Mouse (Mus musculus) right cerebral cortex, postnatal 14 days (tissue): ENCODE results near the gene Rgp1.
"Not testable (repeated sequence)": the region's sequence is repeated elsewhere in the genome, so short reads cannot be mapped to it uniquely, and the experiment has no call there.

Experiments used
- DNase-seq: peaks from one replicate; pipeline ENCODE4 v3.0.0; 2022

The Rgp1 gene

DNA sequence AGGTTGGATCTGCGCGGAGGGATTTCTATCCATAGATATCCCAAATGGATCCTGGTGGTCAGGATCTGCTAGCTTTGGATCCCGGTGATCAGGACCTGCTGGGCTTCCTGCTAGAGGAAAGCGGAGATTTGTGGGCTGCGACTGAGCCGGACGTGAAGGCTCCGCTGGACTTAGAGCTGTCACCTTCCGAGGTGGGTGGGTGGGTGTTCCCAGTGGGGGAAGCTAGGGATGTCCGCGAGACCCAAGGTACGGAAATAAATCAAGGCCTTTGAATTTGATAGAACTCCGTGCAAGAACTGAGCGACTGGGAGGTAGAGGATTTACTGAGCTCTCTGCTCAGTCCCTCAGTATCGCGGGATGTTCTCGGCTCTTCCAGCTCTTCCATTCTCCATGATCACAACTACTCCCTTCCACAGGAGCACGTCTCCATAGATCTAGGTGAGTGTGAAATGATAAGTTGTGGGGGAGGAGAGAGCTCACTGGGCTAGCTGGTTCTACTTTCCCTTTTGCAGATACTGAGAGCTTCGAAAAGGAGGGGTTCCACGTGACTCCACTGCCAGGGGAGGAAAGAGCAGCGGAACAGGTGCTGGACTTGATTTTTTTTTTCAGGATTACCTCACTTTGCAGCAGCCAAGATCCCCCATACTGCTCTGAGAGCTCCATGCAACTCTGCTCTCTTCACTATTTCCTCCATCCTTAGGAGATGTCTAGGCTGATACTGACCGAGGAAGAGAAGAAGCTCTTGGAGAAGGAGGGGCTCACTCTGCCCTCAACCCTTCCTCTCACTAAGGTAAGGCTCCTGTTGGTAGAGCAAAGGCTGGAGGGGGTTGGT is 15.5 kb upstream of the Rgp1 start:
- no peak for DNase-seq

DNA sequence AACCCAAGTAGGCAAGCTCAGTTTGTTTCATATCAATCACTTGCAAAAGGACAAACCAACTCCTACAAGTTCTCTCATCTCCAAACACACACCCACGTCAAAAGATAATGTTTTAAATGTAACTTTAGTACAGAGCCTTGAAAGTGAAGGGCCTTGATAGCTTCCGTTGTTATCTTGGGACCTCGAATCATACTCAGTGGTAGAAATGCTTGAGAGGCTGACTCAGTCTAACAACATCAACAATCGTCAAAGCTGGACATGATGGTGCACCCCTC is 15.0 kb upstream of the Rgp1 start:
- no peak for DNase-seq

DNA sequence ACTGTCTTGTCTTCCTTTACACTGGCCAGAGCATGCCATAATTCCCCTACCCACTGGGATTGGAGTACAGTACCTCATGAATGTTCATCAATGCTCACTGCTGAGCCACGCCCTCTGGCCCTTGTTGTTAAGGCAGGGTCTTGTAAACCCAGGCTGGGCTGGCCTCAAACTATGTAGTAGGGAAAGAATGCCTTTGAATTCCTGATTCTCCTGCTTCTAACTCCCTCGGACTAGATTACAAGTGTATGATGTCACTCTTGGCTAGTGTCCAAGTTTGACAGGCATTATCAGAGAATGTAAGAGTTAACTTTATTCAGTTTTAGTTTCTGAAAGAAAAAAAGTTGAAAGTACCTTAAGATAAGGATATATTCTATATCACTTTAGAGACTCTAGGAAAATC is 14.3 kb upstream of the Rgp1 start:
- DNase-seq, result no peak

DNA sequence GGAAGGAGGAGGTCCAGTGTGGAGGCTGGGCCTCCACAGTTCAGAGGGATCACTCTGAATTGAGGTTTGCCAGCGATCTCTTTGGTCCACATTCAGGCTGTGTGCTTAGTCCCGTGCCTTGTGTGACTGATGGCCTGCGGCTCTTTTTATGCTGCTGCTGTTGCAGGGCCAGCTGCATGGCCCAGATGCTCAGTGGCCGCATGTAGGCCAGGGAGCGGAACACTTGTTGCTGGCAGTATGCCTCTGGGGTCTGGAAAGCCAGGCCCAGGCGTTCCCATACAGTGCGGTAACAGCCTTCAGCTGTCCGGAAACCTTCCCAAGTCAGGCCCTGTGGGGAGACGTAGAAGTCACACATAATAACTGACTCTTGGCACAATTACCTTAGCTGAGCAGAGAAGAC is 11.4 kb upstream of the Rgp1 start:
- DNase-seq, result no peak

DNA sequence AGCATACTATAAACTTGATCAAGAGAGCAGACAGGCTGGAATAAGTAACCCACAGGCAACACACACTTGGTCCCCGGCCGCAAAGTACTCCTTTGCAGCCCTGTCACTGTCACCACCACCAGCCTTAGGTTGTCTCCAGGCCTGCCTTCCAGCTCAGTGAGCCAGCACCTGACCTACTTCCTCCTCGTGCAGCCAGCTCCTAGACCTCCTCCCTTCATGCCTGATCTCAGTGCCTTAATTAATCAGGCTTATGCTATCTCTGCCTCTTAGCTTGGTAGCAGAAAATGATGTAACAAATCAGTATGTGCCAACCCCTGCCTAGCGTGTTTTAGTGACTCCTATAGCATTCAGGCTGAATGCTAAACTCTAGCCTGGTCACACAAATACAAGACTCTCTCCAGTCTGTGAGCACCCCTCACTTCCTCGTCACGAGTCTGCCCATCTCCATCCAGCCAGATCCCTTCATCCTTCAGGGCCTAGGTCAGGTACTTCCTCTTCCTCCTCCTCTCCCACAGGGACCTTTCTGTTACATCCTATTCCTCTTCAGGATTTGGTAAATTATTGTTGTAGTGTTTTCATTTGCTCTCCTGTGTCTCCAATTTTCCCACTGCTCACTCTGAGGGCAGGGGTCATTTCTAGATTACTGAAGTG is 7.0 kb upstream of the Rgp1 start:
- no peak for DNase-seq

DNA sequence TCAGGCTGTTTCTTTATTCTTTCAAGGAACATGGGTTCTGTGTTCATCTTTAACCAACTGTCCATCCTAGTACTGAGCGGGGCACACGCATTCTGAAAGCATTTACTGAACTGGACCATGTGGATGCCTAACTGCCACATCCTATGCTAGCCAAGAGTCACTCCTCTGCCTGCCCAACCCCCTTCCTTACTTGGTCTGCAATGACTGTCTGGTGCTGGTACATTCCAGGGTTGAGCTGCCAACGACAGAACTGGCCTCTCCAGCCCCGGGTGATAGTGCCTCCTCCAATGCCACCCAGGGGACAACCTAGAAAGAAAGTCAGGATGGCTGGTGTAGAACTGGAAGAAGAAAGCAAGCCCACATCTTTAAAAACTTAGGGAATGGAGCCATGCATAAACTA is 5.0 kb upstream of the Rgp1 start:
- DNase-seq, result no peak

DNA sequence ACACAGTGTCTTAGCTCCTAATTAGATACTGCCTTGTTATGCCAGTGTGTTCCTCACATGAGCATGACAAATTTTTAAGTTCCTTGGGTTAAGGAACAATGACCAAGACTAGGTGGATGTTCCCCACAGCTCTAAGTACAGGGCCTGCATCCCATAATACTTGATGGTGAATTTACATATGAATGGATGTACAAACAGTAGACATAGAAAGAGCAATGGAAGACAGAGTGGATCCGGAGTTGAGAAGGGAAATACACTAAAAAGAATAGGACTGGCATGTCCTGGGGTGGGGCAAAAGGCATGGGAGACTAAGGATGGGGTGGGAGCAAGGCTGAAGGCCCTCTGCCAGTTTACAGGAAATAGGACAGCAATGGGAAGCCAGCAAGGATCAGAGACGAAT is 3.2 kb upstream of the Rgp1 start:
- no peak for DNase-seq

DNA sequence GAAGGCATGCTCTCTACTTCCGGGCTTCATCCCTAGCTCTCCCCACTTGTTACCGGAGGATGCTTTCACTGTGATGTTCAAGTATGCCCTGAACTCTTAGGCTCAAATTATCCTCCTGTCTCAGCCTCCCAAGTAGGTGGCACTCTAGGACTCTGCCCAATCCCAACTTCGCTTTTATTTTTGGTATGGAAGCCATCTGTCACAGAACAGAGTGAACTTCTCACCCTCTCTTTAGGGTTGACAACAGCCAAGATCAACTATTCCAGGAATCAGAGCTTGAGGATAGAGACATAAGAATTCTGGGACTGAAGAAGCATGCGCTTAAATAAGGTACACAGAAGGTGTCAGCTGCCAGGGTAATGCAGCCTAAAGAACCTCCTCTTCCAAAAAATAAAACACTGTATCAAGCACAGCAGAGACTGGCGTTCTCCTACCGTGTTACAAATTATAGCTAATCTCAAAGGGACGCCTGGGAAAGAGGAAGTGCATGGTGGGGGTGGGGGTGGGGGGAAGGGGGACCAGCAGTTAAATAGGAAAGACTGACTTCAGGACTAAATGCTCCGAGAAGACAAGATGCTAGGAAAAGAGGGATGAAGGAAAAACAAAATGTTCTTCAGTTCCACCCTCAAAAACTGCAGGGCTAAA is 1.2 kb upstream of the Rgp1 start:
- no peak for DNase-seq

DNA sequence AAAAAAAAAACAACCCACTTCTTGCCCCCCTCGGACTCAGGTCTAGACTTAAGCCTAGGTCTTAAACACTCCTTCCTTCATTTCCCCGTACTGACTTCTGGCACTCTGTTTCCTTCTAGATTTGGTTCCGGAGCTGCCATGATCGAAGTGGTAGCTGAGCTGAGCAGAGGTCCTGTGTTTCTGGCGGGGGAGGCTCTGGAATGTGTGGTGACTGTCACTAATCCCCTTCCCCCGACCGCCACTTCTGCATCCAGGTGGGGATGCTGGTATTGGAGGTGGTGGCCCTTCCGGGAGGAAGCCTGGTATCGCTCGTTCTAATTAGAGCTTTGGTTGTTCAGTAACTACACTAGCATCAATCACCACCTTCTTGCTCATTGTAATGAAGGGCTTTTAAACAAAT is 741 bp downstream of the Rgp1 start:
- DNase-seq, result no peak

DNA sequence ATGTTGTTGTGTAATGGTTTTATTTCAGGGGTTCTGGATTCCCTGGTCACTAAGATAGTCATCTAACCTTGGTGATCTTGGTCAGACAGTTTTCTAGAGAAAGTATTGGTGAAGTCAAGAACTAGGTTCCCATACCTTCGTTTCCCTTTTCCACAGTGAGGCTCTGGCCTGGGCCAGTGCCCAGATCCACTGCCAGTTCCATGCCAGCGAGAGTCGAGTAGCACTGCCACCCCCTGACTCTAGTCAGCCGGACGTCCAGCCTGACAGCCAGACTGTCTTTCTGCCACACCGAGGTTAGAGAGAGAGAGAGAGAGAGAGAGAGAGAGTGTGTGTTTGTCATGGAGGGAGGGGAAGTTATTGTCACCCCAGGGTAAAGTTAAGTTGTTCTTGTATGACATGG is 1.2 kb downstream of the Rgp1 start:
- DNase-seq, result no peak

DNA sequence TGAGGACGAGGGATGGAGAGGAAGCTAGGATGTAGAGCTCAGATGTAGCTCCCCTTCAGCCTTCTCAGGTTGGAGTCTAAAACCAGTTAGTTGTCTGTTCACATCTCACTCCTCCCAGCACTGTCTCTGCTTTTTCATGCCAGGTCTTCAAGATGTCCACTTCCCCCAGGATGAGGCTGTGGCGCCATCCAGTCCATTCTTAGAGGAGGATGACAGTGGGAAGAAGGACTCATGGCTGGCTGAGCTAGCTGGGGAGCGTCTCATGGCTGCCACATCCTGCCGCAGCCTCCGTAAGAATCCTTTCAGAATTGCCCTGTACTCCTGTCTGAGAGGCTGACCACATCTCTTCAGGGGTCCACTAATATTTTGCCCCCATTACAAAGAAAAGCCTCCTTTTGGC is 2.2 kb downstream of the Rgp1 start:
- no peak for DNase-seq

DNA sequence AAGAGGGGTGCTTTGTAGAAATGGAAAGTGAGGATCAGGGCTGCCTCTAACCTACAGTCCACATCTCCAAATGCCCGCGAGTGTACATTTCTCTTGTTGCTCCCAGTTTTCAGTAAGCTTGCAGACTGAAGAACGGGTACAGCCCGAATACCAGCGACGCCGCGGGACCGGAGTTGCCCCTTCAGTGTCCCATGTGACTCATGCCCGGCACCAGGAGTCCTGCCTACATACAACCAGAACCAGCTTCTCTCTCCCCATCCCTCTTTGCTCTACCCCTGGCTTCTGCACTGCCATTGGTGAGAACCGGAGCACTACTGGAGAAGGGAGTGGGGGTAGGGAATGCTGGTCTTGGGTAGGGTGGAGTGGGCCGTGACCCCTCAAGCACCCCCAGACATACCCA is 2.9 kb downstream of the Rgp1 start:
- DNase-seq, result no peak

DNA sequence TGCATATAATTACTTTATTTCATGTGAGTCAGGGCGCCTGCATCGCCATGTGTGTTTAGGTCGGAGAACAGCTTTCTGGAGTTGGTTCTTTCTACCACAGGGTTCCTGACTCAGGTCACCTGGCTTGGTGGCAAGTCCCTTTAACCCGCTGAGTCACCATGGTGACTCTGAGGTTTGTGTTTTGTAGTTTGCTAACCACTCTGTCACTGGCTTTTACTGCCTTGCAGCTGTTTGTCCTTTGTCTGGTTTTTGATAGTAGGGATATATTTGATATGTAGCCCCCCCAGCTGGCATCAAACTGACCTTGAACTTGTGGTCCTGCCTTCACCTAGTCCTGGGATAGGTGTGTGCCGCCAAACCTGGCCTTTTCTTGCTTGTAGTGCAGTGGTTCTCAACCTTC is 3.7 kb downstream of the Rgp1 start:
- no peak for DNase-seq

DNA sequence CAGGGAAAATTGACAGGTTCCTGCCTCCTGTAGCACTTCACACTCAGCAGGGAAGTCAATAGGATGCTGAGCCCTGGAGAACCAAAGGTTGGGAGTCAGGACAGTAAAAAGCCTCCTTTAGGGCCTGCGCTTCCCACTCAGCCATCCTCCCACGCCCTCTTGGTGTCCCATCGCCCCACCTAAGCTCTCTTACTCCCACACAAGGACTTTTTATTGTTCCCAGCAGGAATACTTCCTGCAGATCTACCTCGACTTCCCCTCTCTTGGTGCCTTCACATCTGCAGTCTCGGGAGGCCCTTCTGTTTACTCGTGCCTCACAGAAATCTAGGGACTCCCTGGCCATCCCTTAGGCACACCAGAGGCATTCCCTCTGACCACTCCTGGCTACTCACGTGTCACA is 4.9 kb downstream of the Rgp1 start:
- DNase-seq, result no peak

DNA sequence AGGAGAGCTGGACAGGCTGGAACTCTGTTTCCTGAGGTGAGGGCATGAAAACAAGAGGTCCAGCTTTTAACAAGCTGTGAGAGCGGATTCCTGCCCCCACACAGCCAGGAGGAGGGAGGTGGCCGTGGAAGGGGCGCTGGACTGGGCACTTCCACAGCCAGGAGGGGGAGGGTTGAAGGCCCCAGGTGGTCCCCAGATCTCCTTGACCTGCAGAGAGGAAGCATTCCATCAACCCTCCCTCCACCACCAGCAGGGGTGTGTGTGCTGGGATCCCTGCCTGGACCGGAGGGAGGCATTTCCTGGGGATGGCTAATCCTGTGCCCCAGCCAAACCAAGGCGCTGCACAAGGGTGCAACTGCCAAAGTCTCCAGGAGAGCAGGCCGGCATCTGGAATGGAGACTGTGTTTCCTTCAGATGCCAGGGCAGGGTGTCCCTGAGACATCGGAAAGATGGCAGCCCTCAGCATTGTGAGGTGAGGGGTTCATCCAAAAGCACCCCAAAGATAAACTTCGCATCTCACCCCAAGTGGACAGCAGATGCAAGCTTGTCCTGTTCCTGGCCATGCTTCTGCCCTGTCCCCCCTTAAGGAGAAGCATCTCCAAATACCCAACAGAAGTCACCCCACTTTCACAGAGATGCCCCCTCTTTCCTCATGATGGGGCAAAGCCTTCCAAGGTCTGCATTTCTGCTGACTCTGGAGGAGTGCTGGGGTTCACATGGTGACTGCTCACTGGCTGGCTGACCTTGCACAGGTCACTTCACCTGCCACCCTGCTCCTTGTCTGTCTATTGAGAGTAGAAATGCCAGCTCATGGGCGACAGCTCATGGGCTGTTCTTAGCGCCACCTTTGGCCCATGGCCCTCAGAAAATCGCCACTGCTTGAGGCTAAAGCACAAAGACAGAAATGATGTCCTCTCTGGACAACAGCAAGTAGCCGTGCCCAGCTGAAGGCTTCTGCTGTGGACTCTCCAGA is 6.2 kb downstream of the Rgp1 start, which contains the start of gene Msmp:
Gene Msmp, minus strand, starts transcription at position 51 of the 973 bp plus-strand sequence.
- no peak for DNase-seq

DNA sequence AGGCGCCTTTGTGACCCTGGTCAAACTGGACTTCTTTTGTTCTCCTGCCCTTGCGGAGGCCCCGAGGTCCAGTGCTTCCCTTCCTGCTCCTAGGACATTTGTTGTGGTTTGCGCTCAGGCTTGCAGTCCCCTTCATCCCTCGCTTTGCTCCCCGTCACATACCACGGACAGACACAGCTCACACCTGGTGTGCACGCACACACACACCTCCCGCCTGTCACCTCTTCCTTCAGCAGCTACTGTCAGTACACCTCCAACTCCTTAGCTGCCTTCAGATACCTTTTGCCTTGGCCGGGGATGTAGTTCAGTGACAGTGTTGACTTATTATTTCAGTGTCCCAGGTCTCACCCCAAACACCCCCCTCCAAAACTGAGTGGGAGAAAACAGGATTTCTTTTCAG is 7.2 kb downstream of the Rgp1 start:
- DNase-seq, result no peak

DNA sequence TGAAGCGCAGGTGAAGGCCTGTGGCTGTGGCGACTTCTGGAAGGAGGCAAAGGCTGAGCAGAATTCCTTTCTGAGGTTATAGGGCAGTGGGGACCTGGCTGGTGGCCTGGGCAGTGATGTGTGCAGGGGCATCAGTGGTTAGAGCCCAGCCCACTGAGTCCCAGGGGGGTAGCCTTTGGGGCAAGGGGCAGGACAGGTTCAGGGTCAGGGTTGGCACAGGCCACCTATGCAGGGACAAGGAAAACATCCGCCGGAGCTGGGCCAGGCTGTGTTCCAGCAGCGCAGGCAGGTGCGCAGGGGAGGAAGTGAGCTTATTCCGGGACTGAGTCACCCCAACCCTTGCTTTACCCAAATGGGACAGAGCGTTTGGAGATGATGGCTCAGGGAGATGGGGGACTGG is 7.9 kb downstream of the Rgp1 start:
- DNase-seq, result no peak

DNA sequence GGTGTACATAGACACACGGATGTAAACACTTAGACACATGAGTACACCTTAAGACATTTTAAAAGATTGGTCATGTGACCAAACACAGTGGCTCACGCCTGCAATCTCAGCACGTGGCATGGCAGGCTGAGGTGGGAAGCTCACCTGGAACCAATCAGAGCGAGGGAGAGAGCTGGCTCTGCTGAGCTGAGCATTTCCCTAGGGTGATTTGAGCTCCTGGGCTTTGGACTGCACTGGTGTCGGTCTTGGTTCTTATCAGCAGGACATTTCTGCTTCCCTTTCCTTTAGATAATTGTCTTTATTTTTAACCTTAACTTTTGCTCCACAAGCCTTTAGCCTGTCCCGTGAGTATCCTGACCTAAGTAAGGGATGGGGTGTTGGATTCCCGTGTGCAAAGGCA is 9.2 kb downstream of the Rgp1 start:
- no peak for DNase-seq

DNA sequence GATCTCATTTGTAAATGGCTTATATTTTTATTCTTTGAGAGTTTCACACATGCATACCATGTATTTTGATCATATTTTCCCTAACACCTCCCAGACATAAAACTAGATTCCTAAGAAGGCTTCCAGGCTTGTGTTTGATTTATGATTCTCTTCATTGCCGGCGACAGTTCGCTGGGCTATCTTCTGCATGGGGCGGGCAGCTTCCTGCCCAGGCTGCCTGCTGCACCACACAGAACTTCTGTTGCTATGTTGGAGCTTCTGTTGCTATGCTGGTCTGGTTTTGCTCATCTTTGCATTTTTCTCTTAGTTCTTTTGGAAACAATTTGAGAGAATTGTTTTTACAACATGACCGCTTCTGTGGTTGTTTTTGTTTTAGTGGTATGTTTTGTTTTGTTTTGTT is 13.0 kb downstream of the Rgp1 start:
- DNase-seq, result no peak

DNA sequence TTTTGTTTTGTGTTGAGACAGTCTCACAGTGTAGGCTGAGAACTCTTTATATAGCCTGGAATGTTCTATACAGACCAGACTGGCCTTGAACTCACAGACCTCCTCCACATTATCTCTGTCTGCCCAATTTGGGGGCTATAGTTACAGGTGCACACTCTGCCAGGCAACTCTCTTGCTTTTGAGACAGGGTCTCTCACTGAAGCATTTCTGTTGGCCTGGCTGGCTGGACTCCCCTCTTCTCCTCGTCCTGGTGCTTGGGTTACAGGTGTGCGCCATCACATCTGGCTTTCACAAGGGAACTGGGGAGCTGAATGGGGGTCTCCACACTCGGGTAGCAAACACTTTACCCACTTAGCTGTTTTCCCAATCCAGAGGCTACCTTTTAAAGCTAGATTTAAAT is 13.4 kb downstream of the Rgp1 start:
- no peak for DNase-seq

DNA sequence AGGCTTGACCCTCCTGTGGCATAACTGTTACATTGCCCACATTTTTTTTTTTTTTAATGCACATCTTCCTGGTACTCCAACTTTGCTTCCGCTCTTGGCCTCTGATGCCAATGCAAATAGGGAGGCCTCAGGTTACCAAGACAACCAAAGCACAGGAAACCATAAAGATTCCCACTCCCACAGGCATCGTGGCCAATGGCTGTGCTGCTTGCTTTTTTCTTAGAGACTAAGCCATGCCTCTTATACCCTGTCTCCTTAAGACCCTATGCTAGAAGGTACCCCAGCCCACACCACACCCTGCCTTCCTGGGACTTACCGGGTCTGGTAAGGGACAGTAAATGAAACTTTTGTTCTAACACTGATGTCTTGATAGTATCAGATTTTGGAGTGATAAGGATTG is 14.9 kb downstream of the Rgp1 start:
- no peak for DNase-seq

DNA sequence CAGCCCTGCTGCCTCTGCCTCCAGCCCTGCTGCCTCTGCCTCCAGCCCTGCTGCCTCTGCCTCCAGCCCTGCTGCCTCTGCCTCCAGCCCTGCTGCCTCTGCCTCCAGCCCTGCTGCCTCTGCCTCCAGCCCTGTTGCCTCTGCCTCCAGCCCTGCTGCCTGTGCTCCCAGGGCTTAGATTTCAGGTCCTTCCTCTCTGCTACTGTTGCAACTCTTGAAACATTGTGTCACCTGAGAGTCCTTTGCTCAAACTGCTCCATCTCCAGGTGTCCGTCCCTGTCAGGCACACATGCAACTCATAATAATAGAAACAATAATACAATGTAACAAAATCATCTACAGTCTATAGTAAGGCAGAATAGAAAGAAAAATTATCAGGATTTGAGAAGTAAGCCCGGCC is 18.1 kb downstream of the Rgp1 start:
- not testable (repeated sequence) for DNase-seq

DNA sequence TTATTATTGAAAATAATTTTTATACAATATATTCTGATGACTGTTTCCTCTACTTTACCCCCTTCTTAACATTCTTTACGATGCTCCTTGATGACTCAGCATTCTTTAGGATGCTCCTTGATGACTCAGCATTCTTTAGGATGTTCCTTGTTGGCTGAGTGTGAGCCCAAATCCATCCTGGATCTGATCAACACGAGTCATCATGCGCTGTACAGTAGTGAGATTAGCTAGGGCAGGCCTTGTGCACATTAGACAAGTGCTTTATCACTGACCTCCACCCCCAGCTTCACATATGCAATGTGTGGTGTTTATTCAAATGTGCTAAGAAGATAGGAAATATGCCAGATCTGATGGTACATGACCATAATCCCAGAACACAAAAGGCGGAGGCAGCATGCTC is 19.7 kb downstream of the Rgp1 start:
- no peak for DNase-seq
